Mouse (Mus musculus): ENCODE results near the gene Tnnc2.

Tnnc2 gene

GRCm38 (mm10) chr2:164773229-164773988 lies 6.4 kb downstream of the Tnnc2 start:
- no peak for DNase-seq (ENCODE audit: low read depth, low spot score)

- peak; percentile 34 for DNase-seq (ENCODE audit: low read depth, low spot score)
Measured at GRCm38 (mm10) chr2:164771123-164771522, 8.6 kb downstream of the Tnnc2 start.

GRCm38 (mm10) chr2:164770279-164770678 lies 9.5 kb downstream of the Tnnc2 start:
- peak; percentile 25 for DNase-seq (ENCODE audit: low read depth, low spot score)

GRCm38 (mm10) chr2:164769258-164770037 lies 10.3 kb downstream of the Tnnc2 start, which contains the start of gene Ube2c:
Gene Ube2c (plus strand): TSS chr2:164769898.
- DNase-seq (ENCODE audit: low read depth, low spot score) = peak; percentile 100

- DNase-seq (ENCODE audit: low read depth, low spot score) = no peak
Measured at GRCm38 (mm10) chr2:164767812-164768540, 11.8 kb downstream of the Tnnc2 start.

- no peak for DNase-seq (ENCODE audit: low read depth, low spot score)
Measured at GRCm38 (mm10) chr2:164765841-164766240, 13.9 kb downstream of the Tnnc2 start.

GRCm38 (mm10) chr2:164762593-164762992 lies 17.2 kb downstream of the Tnnc2 start:
- no peak for DNase-seq (ENCODE audit: low read depth, low spot score)

GRCm38 (mm10) chr2:164761971-164762370 lies 17.8 kb downstream of the Tnnc2 start:
- DNase-seq (ENCODE audit: low read depth, low spot score) = no peak

GRCm38 (mm10) chr2:164761502-164761901 lies 18.3 kb downstream of the Tnnc2 start:
- no peak for DNase-seq (ENCODE audit: low read depth, low spot score)

- DNase-seq (ENCODE audit: low read depth, low spot score) = no peak
Measured at GRCm38 (mm10) chr2:164760059-164760833, 19.5 kb downstream of the Tnnc2 start.

GRCm38 (mm10) chr2:164758692-164759091 lies 21.1 kb downstream of the Tnnc2 start:
- no peak for DNase-seq (ENCODE audit: low read depth, low spot score)

GRCm38 (mm10) chr2:164757841-164758240 lies 21.9 kb downstream of the Tnnc2 start:
- no peak for DNase-seq (ENCODE audit: low read depth, low spot score)

GRCm38 (mm10) chr2:164754800-164755199 lies 25.0 kb downstream of the Tnnc2 start:
- DNase-seq (ENCODE audit: low read depth, low spot score) = no peak

- DNase-seq (ENCODE audit: low read depth, low spot score) = no peak
Measured at GRCm38 (mm10) chr2:164754105-164754504, 25.7 kb downstream of the Tnnc2 start.

- DNase-seq (ENCODE audit: low read depth, low spot score) = no peak
Measured at GRCm38 (mm10) chr2:164752454-164752853, 27.3 kb downstream of the Tnnc2 start.

- DNase-seq (ENCODE audit: low read depth, low spot score) = peak; percentile 78
Measured at GRCm38 (mm10) chr2:164748991-164749390, 30.8 kb downstream of the Tnnc2 start.

- no peak for DNase-seq (ENCODE audit: low read depth, low spot score)
Measured at GRCm38 (mm10) chr2:164748191-164748590, 31.6 kb downstream of the Tnnc2 start.

- peak; percentile 28 for DNase-seq (ENCODE audit: low read depth, low spot score)
Measured at GRCm38 (mm10) chr2:164746693-164747092, 33.1 kb downstream of the Tnnc2 start.

GRCm38 (mm10) chr2:164745843-164746479 lies 33.8 kb downstream of the Tnnc2 start, which contains the start of the genes Wfdc3 and Dnttip1:
Gene Wfdc3 (minus strand): TSS chr2:164745931.
Gene Dnttip1 (plus strand): TSS chr2:164745983.
- DNase-seq (ENCODE audit: low read depth, low spot score) = peak; percentile 89

- peak; percentile 9 for DNase-seq (ENCODE audit: low read depth, low spot score)
Measured at GRCm38 (mm10) chr2:164744987-164745386, 34.8 kb downstream of the Tnnc2 start.

- DNase-seq (ENCODE audit: low read depth, low spot score) = peak; percentile 25
Measured at GRCm38 (mm10) chr2:164739876-164740275, 39.9 kb downstream of the Tnnc2 start.

Data from 3T3-L1 (cell line).